Mouse (Mus musculus): ENCODE results near the gene Icos.

GRCm38 (mm10) chr1:60979843-60980235 is 2.1 kb downstream of the Icos start:
- TF ChIP-seq POLR2A (IDR thresholded peaks at IDR 0.05; ENCODE audit: extremely low read depth, insufficient read depth, low read length) (no peak), CTCF (IDR thresholded peaks at IDR 0.05; ENCODE audit: extremely low read depth, insufficient read depth, low read length) (no peak)
